Mouse (Mus musculus): Measurements from ENCODE around the gene Pak1. TPM values are rescaled to one million over a fixed set of nuclear protein-coding genes. Genes with fewer than 3 reads are reported as not detected.

The Pak1 gene
- total RNA-seq, 2 experiments from 2014 or later: 384 to 468 TPM

DNA sequence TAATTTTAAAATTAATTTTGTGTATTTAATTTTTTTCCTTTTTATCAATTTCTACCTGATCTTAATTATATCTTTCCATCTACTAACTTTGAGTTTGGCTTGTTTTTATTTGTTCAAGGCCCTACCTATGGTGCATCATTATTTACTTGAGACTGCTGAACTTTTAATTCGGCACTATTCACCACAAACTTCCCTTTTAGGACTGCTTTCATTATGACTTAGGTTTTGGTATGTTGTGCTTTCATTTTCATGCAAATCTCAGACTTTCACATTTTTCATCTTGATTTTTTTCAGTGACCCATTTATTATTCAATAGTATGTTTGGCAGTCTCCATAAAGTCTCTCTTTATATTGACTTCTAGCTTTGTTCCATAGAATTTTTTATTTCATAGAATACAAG is 156.1 kb downstream of the Pak1 start:
- intact Hi-C loops (cut with DNase I): no loop called here
- no peak for DNase-seq (ENCODE audit: low spot score in 2 of 2)

Other genes with a start within 250 kb of the Pak1 start
- 10 to 100 TPM; 32.4 to 35.4 TPM for gene Aamdc, start 209.0 kb upstream of the Pak1 start, total RNA-seq (2021)
- 10 to 100 TPM; 40.6 to 50.6 TPM for gene Rsf1, start 208.7 kb upstream of the Pak1 start, total RNA-seq (2021)
- 10 to 100 TPM; 78.8 to 84.4 TPM for gene Clns1a, start 91.9 kb upstream of the Pak1 start, total RNA-seq (2021)
- gene Aqp11, start 50.3 kb upstream of the Pak1 start, total RNA-seq (2021): 10 to 100 TPM; 22.1 to 23.3 TPM
- not detected for gene Gdpd4, start 131.4 kb downstream of the Pak1 start, total RNA-seq (2021)

Measured in left cerebral cortex, postnatal 36 days (tissue).